Mouse (Mus musculus): ENCODE results near the gene Tmem178.

Tmem178 gene

GRCm38 (mm10) chr17:81047930-81048564, 103.6 kb downstream of the Tmem178 start:
- in situ Hi-C loops (cut with MboI, MseI): no loop called here
